Mouse (Mus musculus) thymus, postnatal 36 days (tissue): ENCODE data around the gene Kcnip4.

ENCODE experiments used
- DNase-seq, 2 experiments: peaks; one replicate each; pipeline ENCODE4 v3.0.0; 2022; ENCODE audit warnings: mixed read lengths in 2 of 2

Gene Kcnip4

DNA sequence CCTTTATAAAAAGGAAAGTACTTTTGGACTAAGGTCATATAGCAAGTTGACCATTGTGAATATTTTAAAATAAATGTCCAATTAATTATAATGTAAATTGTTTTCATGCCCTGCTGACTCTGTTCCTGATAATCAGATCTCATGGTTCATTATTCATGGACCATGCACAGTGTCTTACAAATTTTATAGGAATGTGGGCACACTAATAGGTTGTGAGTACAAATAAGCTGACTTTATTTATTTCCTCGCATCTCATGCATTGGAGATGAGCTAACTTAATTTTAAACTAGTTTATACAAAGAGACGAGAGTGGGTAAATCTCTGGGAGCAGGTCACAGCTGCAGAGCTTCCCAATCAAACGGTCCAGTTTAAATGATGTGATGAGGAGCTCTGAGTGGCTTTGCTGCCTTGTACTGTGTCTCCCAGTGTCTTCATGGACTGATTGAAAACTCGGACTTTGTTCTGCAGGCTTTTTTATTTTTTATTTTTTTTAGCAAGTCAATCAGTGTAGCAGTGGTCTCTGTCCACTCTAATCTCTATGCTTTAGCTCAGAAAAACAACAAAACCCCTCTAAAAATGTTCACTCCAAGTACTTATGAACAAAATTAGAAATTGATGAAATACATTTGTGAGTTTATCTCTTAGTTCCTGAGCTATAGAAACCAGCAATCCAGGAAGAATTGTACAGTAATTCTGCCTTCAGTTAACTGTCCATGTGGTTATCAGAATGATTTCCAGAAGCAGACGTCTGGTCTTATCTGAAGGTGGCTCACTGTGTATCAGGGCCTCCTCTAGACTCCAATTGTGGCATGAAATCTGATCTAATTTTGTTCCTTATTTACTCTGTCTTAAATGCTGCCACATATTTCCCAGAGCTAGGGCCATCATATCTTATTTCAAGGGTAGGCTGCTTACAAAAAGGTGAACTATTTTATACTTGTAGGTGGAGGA, 979.6 kb downstream of the Kcnip4 start:
- DNase-seq = no peak

DNA sequence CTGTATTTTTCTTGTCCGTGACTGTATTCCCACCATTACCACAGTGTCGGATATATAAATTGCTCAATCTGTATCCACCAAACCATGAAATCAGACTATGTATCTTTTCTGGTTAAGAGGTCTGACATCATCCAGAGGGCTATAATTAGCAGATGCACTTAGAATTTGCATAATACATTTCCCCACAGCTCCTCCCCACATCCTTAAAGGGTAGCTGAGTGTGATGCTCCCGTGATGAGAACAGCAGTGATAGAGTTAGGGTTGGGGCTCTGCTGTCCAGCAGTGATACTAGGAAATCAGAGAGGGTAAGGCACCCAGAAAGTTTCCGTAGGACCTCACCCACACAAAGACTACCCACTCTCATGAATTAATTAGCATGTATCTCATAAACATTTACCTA, 1006.7 kb downstream of the Kcnip4 start:
- no peak for DNase-seq

DNA sequence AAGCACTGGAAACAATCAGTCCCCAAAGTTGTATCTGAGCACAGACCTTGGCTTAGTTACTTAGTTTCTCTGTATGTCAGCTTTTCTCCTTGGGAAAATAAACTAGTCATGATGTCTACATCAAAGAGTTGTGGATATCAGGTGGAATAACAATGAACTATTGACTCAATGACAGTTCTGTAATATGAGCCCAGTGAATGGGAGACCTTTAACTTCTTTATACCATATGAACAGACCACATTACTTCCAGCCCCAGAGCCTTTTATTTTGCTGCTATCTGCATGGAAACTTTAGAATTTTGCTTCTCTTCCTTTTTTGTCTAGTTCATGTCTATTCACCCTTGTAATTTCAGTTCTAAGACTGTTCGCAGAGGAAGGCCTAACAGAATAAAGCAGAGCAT, 1011.4 kb downstream of the Kcnip4 start:
- no peak for DNase-seq

DNA sequence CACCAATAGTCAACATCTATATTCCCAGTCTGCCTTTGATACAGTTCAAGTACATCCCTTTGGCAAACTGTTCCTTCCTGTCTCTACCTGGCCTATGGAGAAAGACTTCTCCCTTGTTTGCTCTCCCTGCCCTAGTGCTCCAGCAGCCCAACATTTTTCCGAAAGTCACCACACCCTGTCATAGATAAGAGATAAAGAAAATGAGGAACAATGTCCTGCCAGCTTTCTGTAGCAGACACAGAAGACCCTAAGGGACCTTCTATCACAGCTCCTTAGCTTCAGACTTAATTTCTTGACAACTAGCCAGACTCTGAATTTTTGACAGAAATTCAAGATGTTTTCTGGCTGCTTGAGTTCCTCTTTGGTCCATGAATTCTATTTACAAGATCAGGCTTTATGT, 1013.4 kb downstream of the Kcnip4 start:
- DNase-seq = no peak

DNA sequence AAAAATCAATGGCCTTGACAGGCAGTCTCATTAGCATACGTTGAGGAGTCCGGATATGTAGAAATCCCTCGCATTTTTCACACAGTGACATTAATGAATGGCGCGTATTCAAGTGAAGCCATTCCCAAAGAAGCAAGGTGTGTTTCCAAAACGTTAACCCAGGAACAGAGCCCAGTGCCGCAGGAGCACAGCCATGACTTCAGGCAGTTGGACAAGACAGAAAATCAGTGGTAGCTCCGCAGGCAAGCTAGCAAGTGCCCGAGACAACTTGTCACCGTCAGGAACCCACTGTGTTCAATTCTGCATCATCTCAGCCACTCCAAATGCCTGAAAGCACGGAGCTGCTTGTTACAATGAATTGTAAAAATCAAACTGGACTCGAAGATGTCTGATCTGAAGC, 1014.5 kb downstream of the Kcnip4 start:
- DNase-seq = no peak

DNA sequence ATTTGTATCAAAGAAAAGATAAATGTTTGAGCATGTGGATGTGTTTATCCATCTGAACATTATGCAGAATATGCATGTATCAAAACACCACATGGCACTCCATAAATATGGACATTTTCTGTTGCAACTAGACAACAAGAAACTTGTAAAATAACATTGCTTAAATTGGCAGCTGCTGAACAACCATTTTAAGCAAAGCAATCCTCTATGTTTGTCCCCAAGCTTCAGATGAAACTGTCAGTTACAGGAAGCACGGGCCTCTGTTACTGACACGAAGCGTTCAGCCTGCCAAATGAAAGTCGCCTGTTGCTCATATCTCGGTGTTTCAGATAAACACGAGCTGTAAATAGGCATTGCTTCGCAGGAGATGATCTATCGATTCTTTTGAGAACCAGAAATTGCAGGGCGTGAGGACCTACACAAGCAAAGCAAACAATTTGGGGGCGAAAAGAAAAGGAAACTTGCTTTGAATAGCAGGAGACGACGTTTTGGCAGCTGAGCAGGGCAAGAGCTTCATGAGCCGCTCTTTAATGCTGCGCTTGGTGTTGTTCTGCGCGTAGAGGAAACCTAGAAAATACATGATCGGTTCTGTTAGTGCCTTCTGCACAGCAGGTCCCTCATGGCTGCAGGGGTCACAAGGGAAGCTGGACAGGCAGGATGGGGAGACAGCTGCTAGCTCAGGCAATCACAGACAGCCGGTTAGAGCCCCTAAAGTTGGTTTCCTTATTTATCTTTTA, 1015.3 kb downstream of the Kcnip4 start:
- no peak for DNase-seq

DNA sequence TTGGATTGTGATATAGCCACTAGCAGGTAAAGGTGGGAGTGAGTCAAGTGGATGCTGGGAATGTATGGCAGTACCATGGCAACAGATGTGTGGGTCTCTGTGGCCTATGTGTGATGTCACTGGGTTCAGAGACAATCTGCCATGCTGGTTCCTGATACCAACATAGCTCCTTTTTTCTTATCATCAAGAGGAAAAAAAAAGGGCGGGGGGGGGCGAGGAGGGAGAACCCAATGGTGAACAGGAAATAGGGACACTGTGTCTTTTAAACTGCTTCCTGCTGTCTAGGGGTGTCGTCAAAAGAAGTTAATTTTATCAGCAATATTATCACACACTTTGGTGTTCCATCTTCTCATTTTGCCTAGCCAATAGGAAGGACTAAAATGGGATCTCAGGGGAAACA, 1021.6 kb downstream of the Kcnip4 start:
- DNase-seq = no peak

DNA sequence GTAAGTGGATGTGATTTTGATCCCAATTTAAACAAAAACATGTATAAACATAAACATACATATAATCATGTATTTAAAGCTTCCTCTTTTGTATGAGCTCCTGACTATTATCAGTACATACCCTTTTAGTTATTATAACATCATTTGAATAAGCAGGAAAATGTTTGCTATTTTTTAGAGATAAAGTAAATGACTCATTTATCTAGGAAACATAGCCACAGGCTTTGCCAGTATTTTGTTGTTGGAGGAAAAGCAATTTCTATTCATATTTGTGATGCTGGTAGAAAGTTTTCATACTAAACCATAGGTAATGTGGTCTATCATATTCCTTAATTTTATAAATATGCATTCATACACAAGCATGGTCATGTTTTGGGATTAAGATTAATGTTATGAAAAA, 1022.3 kb downstream of the Kcnip4 start:
- no peak for DNase-seq

DNA sequence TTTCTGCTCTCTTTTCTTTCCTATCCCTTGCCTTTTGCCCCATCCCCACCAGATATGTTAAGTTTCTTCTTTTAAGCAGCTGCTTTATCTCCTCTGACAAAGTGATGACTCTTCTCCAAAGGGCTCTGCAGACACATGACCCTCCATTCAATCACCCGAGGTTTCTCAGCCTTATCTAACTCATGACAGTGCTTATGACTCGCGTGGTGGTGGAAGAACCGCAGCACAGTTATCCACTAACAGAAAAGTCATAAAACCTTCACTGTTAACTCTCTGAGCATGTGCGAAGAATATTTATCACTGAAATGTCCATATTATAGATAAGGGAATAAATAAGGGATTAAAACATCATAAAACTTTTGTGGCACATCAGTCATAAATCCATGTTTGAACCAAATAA, 1024.5 kb downstream of the Kcnip4 start:
- no peak for DNase-seq

DNA sequence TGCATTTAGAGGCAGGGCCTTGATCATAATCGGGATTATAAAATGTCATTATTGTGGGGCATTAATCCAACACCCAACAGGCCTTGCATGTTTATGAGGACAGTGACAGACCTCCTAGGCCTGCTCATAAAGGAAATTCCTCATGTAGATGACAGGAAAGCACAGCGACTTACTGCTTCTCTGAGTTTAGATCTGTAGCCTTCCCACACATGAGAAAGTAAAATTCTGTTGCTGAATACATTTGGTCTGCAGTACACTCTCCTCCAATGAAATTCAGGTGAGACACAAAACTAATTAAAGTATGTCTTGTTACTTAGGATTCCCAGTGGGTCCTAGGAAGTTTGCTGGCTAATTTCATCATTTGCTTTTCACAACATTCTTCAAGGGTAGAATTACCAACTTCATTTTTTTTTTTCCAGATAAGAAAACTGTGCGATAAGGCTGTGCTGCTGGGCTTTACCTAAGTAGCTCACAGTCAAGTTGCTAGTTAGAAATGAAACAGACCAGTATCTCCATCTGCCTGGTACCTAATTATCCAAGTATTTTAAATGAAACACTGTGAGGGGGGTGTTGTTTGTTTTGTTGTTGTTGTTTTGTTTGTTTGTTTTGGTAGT, 1033.7 kb downstream of the Kcnip4 start:
- DNase-seq = no peak

DNA sequence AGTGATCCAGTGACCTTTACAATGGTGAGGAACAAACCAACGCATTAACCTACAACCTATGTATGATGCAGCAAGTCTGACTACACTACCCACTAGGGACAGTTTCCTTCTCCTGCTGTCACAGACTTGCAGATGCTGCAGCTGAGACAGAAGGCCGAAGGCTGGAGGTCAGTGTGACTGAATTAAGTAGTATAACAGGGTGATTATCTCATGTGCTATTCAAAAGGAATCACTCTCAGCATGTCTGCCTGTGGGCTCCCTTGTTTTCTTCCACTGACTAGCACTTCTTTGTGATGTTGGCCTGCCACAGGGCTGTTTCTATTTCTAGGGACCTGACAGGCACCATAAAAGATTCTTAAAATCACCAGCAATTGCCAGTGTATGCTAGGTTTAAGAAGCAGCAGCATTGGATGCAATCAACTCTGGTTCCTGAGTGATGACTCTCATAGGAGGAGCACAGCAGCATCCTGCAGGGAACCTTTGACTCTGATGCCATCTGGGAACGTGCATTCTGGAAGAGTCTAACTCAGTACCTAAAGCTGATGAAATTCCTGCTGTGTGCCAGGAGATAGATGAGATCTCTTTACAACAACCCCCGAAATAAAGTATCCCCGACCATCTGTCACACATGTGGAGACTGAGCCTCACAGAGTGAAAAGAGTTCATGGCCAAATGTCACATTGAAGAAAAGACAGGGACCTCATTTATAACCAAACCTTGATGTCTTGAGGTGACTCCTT, 1035.0 kb downstream of the Kcnip4 start:
- no peak for DNase-seq

DNA sequence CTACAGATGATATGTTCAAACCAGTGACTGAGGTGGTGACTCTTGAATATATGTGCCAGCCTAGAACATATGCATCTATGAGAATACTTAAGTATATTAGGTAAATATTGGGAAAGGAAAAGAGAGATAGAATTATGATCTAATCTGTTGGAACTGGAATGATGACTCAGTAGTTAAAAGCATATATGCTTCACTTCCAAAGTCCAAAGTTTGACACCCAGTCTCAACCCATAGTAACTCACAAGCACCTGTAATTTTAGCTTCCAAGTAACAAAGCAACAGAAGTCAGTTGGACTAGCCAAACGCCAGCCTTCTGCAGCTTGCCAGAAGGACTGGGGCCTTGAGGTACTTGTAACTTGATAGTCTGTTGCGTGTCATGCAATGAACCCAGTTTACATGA, 1041.6 kb downstream of the Kcnip4 start:
- DNase-seq = no peak

DNA sequence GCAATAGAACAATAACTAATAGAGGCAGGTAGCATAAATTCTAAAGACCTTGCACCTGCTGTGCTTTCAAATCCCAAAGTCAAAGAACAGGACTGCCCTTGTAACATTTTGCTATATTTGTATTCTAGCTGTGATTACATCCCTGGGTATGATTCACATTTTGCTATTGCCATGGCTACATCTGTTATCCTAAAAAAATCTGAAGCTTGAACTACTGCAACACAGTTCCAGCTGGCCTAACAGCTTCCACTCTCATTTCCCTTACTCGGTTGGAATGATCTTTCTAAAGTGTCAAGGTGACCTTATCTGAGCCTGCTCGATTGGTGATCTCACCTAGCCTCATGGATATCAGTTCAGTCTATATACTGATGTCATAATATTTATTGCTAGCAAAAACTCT, 1064.5 kb downstream of the Kcnip4 start:
- no peak for DNase-seq

DNA sequence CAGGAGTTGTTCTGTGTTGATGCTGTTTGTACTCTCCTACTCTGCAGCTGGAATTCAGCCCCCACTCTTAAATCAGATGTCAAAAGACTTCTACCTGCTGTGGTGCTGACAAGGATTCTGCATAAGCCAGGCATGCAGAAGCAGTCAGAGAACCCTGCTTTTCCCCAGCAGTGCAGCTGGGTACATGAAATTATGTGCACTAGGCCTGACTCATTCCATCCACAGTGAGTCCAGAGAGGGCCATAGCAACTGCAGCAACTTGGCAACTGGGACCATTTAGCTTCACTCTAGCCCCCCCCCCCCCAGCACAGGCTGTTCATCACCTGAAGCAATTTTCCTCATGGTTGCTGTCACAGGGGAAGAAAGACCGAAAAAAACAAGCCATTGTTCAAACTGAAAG, 1075.8 kb downstream of the Kcnip4 start:
- DNase-seq = no peak

DNA sequence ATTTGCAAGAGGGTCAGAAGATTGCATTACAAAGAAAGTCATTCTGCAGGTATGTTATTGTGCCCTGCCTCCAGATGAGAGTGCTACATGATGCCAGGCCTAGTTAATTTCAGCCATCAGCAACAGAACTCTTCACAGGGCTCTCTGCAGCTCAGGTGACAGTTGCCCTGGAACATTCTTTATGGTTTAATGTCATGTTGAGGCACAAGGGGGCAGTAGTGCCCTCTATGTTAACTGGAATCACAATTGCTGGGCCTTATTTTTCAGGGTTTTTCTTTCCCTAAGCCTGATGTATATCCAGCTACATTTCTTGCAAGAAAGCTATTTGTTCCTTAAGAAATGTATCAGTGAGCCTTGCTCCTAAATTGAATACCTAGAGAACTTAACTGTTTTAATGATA, 1094.2 kb downstream of the Kcnip4 start:
- DNase-seq = no peak

DNA sequence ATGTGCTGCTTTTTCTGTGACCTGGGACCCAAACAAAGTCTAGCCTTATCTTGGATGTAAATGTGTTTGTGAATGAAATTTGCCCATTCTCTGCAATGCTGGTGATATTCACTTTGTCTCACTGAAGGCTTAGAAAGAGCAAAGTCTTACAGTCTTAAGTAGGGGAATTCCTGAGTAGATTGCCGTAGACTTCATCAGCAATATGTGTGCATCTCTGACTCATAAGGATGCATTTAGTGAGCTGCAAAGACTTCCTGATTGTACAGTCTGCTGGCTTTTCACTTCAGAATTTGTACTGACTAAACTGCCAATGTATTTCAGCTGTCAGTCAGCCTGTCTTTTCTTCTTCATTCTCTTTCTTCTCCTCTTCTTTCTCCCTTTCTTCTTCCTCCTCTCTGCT, 1102.8 kb downstream of the Kcnip4 start:
- DNase-seq = no peak

DNA sequence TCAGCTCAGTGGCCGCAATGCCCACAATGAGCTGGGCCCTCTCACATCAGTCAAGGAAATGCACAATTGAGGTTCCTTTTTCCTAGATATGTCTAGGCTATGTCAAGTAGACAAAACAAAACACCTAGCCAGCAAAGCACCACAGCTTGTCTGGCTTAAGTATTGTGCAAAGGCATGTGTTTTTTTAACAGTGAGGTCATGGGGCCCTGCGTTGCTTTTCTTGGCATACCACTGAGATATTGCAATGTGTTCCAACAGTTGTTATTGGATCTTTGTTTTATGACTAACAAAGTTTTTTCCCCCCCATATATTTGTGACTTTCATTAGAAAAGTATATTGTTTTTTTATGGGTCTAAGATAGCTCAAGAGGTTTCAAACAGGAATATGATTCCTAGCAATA, 1105.0 kb downstream of the Kcnip4 start:
- DNase-seq = no peak

DNA sequence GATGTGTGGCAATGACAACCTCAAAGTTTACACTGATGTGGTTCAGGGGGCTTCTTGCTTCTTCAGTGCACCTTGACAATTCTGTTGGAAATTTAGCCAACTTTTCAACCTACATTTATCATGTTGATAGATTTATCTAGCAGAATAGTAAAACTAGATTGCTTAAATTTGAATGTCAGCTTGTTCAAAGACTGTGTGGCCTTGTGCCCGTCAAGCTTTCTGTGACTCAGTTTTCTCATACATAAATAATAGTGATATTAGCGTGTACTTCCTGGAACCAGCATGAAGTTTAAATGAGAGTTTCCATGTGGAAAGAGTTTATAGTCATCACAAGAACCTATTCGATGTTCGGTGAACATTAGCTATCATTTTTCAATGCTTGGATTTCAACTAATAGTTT, 1112.4 kb downstream of the Kcnip4 start:
- DNase-seq = no peak

DNA sequence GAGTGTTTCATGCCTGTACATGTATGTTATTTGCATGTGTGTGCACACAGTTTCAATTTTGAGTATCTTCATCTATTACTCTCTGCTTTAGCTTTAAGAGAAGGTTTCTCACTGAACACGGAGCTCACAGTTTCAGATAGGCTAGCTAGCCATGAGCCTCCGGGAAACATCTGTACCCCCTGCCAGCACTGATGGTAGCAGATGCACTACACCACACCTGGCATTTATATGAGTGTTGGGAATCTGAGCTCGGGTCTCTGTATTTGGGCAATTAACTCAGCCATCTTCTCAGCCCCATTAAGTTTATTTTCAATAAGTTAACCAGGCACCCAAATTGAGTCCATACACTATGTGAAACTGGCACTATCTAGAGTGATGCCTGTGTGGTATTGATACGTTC, 1113.2 kb downstream of the Kcnip4 start:
- no peak for DNase-seq

DNA sequence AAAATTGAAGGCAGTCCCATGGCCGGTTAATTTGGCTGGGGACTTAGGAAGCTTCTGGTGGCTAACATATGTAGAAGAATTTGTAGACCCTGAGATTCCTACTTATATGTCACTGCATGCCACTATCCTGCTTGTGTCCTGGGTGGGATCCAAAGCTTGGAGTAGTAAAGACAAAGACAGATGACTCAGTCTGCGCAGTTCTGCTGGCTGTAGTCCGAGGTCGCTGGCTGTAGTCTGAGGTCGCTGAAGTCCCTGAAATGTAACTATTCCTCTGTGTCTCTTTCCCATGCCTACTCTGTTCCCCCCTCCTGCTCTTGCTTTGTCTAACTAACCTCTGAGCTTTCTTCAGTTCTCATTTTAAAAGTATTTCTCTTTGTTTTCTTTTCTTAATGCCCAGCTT, 1114.4 kb downstream of the Kcnip4 start:
- no peak for DNase-seq

DNA sequence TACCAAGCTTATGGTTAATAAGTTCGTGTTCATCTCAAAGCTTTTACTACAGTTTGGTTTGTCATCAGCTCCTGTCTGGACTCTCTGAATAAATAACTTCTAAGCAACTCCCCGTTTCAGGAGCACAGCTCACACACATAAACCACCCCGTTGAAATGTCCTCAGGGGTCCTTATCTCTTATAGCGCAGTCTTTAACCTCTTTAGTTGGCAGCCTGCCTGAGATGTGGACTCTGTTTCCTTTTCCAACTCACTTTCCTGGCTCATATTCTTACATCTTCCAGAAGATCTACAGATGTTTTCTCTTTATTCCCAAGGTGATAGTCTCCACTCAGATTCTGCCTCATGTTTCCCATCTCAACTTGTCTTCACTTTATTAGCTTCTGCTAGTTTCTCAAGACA, 1116.4 kb downstream of the Kcnip4 start:
- DNase-seq = no peak

DNA sequence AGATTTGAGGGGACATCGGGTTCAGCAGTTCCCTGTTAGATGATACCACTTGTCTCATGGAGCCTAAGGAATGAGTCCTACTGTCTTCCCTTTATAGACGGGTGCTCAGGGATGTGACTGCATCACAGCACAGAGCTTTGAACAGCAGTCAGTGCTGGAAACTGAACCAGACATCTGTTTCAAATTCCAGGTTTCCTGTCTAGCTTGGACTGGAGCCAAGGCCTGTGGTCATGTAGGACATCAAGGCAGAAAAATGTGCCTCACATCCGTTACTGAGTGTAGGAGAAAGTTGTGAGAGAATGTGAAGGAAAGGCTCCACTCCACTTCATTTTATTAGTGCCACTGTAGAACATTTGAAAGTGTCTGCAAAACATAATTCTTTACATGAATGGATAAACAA, 1122.2 kb downstream of the Kcnip4 start:
- no peak for DNase-seq
